Mouse (Mus musculus): ENCODE data around the gene Epha1. TPM values are rescaled to one million over a fixed set of nuclear protein-coding genes. Genes with fewer than 3 reads are reported as not detected.

Gene Epha1
- polyA plus RNA-seq, 1 experiment, result not detected

DNA sequence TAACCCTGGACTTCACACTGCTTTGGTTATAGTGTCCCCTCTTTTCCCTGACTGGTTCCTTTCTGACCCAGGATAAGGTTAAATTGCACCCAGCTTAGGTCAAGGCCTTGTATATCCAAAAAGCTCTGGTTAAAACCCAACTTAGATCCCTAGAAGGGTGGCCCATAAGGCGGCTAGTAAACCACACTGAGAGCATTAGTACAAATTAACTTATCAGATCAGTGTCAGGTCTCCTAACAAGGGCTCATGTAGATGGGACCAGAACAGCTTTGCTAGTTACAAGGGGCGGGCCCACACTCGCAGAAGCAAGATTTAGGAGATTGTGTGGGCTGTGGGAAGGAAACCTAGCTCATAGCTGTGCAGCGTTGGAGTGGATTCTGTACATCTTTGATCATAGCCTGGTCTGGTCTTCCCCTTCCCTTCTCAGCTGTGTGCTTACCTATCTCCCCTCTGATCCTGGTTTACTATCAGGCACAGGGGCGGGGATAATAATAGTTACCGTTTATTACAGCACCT, 3.5 kb upstream of the Epha1 start:
- TF ChIP-seq CTCF (IDR thresholded peaks at IDR 0.05; ENCODE audit: insufficient read depth, low read depth, low read length), result no peak
- no peak for TF ChIP-seq POLR2A (IDR thresholded peaks at IDR 0.05; ENCODE audit: insufficient read depth, low read depth, low read length)
- WGBS, result 59% methylated on average over 6 of the region's 6 CpGs
- Histone ChIP-seq H3K27ac (ENCODE audit: insufficient read depth, low read depth, low read length) (0 out of 2 replicates have a peak overlapping the region, but pooled peaks have one; percentile 31), H3K4me3 (ENCODE audit: insufficient read depth, low read depth, low read length) (no peak overlapping the region), H3K4me1 (ENCODE audit: control insufficient read depth, insufficient read depth, low read length) (peaks cover 18% of the 10 kb centered on the region)

DNA sequence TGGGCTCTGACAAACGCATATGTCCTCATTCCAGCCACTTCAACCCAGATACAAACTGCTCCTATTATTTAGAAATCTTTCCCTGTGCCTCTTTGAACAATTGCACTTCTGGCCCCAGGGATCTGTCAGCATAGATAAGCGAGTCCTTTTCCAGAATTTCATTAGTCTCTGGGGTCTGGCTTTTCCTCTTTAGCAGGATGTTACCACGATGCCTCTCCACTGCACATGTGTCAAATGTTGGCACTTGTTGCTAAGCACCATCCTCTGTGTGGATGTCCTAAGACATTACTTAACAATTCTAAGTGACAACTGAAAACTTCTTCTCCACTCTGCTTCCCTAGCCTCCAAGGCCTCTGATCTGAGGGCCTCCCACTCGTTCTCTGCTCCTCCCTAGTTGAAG, 2.9 kb upstream of the Epha1 start:
- Histone ChIP-seq H3K4me1 (ENCODE audit: control insufficient read depth, insufficient read depth, low read length) (peaks cover 18% of the 10 kb centered on the region), H3K4me3 (ENCODE audit: insufficient read depth, low read depth, low read length) (no peak overlapping the region), H3K27ac (ENCODE audit: insufficient read depth, low read depth, low read length) (0 out of 2 replicates have a peak overlapping the region, but pooled peaks have one; percentile 31)
- 52% methylated on average over 4 of the region's 4 CpGs for WGBS
- no peak for TF ChIP-seq POLR2A (IDR thresholded peaks at IDR 0.05; ENCODE audit: insufficient read depth, low read depth, low read length)
- TF ChIP-seq CTCF (IDR thresholded peaks at IDR 0.05; ENCODE audit: insufficient read depth, low read depth, low read length), result no peak

DNA sequence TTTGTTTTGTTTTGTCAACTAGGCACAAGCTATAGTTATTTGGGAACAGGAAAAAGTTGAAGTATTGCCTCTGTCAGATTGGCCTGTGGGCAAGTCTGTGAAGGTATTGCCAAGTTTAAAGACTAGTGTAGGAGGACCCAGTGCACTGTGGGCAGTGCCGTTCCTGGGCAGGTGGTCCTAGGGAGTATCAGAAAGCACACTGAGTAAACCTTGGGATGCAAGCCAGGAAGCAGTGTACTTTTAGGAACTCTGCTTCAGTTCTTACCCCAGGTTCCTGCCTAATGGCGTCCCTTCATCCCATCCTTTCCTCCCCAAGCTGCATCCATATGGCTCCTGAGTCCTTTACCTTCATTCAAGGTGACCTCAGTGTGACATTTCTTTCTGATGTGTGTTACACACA, 2.1 kb upstream of the Epha1 start:
- Histone ChIP-seq H3K4me3 (ENCODE audit: insufficient read depth, low read depth, low read length) (no peak overlapping the region), H3K4me1 (ENCODE audit: control insufficient read depth, insufficient read depth, low read length) (peaks cover 18% of the 10 kb centered on the region), H3K27ac (ENCODE audit: insufficient read depth, low read depth, low read length) (no peak overlapping the region)
- 89% methylated on average over 2 of the region's 2 CpGs for WGBS
- no peak for TF ChIP-seq POLR2A (IDR thresholded peaks at IDR 0.05; ENCODE audit: insufficient read depth, low read depth, low read length)

DNA sequence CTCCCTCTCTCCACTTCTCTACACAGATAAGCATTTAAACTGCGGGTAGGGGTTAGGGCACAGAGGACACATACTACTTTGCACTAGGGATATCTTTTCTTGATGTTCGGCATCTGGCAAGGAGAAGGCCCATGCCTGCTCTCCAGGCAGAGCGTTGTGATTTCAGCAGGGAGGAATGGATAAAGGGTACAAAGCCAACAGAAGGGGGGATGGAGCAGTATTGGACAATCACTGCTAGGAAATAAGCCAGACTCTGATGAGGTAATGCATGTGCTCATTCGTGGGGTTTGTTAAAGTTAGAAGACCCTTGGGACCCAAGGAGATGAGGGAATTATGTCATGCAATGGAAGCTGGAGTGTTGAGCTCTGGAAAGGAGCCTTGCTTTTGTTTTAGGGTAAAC, 1.6 kb upstream of the Epha1 start:
- Histone ChIP-seq H3K27ac (ENCODE audit: insufficient read depth, low read depth, low read length) (no peak overlapping the region), H3K4me1 (ENCODE audit: control insufficient read depth, insufficient read depth, low read length) (peaks cover 18% of the 10 kb centered on the region), H3K4me3 (ENCODE audit: insufficient read depth, low read depth, low read length) (no peak overlapping the region)
- no peak for TF ChIP-seq CTCF (IDR thresholded peaks at IDR 0.05; ENCODE audit: insufficient read depth, low read depth, low read length)
- no peak for TF ChIP-seq POLR2A (IDR thresholded peaks at IDR 0.05; ENCODE audit: insufficient read depth, low read depth, low read length)
- 76% methylated on average over 4 of the region's 4 CpGs for WGBS

DNA sequence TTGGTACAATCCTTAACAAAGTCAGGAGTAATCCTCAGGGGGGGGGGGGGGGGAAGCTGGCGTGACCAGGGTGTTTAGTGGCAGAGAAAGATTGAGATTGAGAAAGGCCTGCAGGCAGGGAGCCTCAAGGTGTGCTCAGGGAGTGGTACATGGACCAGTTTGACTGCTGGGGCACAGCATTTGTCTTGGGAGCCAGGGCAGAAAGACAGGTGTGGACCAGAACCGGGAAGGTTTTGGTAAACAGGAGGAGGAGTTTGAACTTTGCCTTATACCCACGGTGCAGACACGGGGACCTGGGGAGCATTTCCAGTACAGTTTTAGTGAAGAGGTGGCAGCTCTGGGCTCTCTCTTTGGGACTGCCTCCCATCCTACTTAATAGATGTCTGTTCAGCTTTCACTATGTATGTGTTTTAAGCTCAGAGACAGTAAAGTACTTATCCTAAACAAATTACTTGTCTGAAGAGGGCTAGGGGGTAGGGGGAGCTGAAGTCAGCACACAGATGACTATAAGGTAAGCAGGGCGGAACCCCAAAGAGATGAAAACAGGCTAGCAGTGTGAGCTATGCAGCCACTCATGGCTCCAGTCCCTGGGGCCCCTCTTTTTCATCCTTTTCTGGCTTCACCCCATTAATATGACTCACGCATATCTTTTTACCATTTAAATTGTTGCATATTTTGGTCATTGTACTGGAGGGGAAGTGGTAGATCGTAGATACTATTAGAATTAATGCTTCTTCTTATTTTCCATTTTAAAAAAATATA, 782 bp upstream of the Epha1 start:
- TF ChIP-seq POLR2A (IDR thresholded peaks at IDR 0.05; ENCODE audit: insufficient read depth, low read depth, low read length), result no peak
- no peak for TF ChIP-seq CTCF (IDR thresholded peaks at IDR 0.05; ENCODE audit: insufficient read depth, low read depth, low read length)
- 45% methylated on average over 7 of the region's 7 CpGs for WGBS
- Histone ChIP-seq H3K4me3 (ENCODE audit: insufficient read depth, low read depth, low read length) (no peak overlapping the region), H3K27ac (ENCODE audit: insufficient read depth, low read depth, low read length) (no peak overlapping the region), H3K4me1 (ENCODE audit: control insufficient read depth, insufficient read depth, low read length) (peaks cover 18% of the 10 kb centered on the region)

DNA sequence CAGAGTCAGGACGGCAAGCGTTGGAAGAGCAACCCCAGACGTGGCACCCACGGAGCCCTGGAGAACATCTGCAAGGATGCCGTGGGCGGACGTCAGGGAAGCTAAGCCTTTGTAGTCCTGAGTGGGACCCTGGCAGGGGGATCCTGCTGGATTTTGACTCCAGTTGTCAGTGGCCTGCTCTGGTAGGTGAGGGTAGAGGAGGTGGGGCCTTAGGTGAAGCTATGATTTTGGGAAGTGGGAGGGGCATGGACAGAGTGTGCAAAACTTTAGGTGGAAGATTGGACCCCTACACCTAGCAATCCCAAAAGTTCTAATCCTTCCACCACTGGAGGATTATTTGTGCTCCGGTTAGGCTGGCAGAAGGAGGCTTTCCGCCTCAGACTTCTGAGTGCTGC, 650 bp downstream of the Epha1 start:
- WGBS, result 30% methylated on average over 9 of the region's 9 CpGs
- Histone ChIP-seq H3K4me3 (ENCODE audit: insufficient read depth, low read depth, low read length) (no peak overlapping the region), H3K4me1 (ENCODE audit: control insufficient read depth, insufficient read depth, low read length) (peaks cover 18% of the 10 kb centered on the region), H3K27ac (ENCODE audit: insufficient read depth, low read depth, low read length) (no peak overlapping the region)
- no peak for TF ChIP-seq POLR2A (IDR thresholded peaks at IDR 0.05; ENCODE audit: insufficient read depth, low read depth, low read length)
- no peak for TF ChIP-seq CTCF (IDR thresholded peaks at IDR 0.05; ENCODE audit: insufficient read depth, low read depth, low read length)

DNA sequence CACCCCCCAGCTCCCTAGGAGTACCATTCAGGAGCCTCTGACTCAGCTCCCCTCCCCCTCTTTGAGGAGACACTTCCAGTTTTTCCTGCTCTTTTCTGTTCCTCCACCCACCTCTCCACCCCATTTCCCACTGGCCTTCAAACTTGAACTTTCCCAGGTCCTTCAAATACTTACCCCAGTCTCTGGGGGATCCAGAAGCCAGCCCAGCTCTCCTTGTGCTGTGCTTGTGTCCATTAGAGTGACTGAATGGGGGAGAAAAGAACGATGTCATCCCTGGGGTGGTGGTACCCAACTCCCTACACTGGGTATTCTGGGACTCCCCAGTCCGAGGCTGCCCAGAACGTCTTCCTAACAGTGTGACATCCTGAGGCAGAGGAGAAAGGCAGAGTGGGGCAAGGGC, 1.1 kb downstream of the Epha1 start:
- TF ChIP-seq POLR2A (IDR thresholded peaks at IDR 0.05; ENCODE audit: insufficient read depth, low read depth, low read length) (no peak), CTCF (IDR thresholded peaks at IDR 0.05; ENCODE audit: insufficient read depth, low read depth, low read length) (no peak)
- Histone ChIP-seq H3K4me3 (ENCODE audit: insufficient read depth, low read depth, low read length) (no peak overlapping the region), H3K4me1 (ENCODE audit: control insufficient read depth, insufficient read depth, low read length) (peaks cover 18% of the 10 kb centered on the region), H3K27ac (ENCODE audit: insufficient read depth, low read depth, low read length) (no peak overlapping the region)
- 23% methylated on average over 3 of the region's 3 CpGs for WGBS

DNA sequence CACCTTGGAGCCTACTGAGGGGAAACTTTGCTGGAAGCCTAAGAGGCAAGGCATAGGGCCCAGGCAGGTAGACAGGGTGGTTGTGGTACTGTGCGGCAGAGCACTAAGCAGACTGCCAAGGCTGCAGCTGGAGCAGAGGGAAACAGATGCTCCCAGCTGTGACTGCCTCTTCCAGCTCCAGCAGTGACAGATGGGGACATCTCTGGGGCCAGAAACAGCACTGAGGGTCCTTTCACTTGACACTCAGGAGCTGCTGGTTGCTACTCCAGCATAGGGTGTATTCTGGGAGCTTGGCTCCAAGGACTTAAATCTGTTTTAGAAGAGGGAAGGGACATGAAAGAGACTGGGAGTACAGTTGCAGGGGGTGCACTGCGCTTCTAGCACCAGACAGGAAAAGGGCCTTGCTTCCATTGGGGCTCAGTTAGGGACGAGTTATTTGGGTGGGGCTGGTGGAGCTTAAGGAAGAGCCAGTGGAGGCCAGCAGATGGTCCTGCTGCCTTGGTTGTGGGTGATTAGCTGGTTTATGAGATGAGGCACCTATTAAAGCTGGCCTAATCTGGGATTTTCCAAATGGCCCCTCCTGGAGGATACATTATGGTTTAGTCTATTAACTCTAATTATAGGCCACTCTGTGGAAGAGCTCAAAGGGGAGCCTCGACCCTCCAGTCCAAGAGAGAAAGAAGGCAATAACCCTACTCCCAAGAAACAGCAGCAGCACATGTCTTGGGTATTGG, 2.3 kb downstream of the Epha1 start:
- Histone ChIP-seq H3K4me3 (ENCODE audit: insufficient read depth, low read depth, low read length) (no peak overlapping the region), H3K27ac (ENCODE audit: insufficient read depth, low read depth, low read length) (no peak overlapping the region), H3K4me1 (ENCODE audit: control insufficient read depth, insufficient read depth, low read length) (peaks cover 18% of the 10 kb centered on the region)
- TF ChIP-seq CTCF (IDR thresholded peaks at IDR 0.05; ENCODE audit: insufficient read depth, low read depth, low read length), result no peak
- no peak for TF ChIP-seq POLR2A (IDR thresholded peaks at IDR 0.05; ENCODE audit: insufficient read depth, low read depth, low read length)
- 77% methylated on average over 4 of the region's 4 CpGs for WGBS

DNA sequence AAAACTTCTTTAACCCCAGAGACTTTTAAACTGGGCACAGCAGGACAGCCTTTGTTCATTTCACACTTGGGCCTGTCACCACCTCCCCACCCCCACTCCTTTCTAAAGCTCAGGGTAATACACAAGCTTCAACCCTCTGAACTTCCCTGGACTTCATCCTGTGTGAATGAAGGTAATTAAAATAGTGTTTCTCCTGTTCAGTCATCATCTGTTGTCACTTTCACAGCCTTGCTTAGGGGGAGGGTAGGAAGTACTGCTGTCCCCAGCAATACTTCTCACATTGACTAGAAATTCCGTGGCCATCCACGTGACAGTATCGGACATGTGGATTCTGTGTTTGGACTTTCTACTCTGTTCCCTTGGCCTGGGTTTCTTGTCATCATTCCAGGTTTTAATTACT, 3.2 kb downstream of the Epha1 start:
- H3K4me3 ChIP-seq (ENCODE audit: insufficient read depth, low read depth, low read length), result no peak overlapping the region

More for the DNA sequence above, 3.2 kb downstream of the Epha1 start:
- WGBS, result 35% methylated on average over 3 of the region's 3 CpGs
- H3K4me1 ChIP-seq (ENCODE audit: control insufficient read depth, insufficient read depth, low read length), result peaks cover 18% of the 10 kb centered on the region
- H3K27ac ChIP-seq (ENCODE audit: insufficient read depth, low read depth, low read length), result no peak overlapping the region
- TF ChIP-seq CTCF (IDR thresholded peaks at IDR 0.05; ENCODE audit: insufficient read depth, low read depth, low read length) (no peak), POLR2A (IDR thresholded peaks at IDR 0.05; ENCODE audit: insufficient read depth, low read depth, low read length) (no peak)
